Mouse (Mus musculus): Measurements from ENCODE around the gene Usp49. TPM values are rescaled to one million over a fixed set of nuclear protein-coding genes. Genes with fewer than 3 reads are reported as not detected.
A peak's percentile ranks its signal among the peaks of the same experiment; 100 is the strongest.
"Not testable (repeated sequence)": the region's sequence is repeated elsewhere in the genome, so short reads cannot be mapped to it uniquely, and the experiment has no call there.

The Usp49 gene
- polyA plus RNA-seq, 1 experiment: 4.6 TPM

GRCm38 (mm10) chr17:47597838-47598579 lies 32.5 kb upstream of the Usp49 start:
- TF ChIP-seq CTCF (IDR thresholded peaks at IDR 0.05; ENCODE audit: extremely low read depth, insufficient read depth, insufficient read length, insufficient replicate concordance): peak; percentile 58; the same call in 1 of the 2 replicates
- TF ChIP-seq POLR2A (IDR thresholded peaks at IDR 0.05; ENCODE audit: low read depth, low read length): no peak
- H3K27me3 ChIP-seq (ENCODE audit: control insufficient read depth, insufficient read depth, low read length): no peaks in the 10 kb centered on the region
- peaks cover 17% of the 10 kb centered on the region for H3K36me3 ChIP-seq (ENCODE audit: control insufficient read depth, insufficient read depth, low read length)
- H3K4me1 ChIP-seq (ENCODE audit: control insufficient read depth, insufficient read depth, insufficient read length): peaks cover 40% of the 10 kb centered on the region
- H3K4me3 ChIP-seq (ENCODE audit: extremely low read depth, insufficient read depth, insufficient read length): no peak overlapping the region
- peak in 1 of 2 experiments; percentile 49 for DNase-seq (ENCODE audit: low read depth in 1 of 2, low spot score in 2 of 2)
- WGBS: 28% methylated on average over 10 of the region's 10 CpGs
- H3K27ac ChIP-seq (ENCODE audit: insufficient read depth, low read length): peak overlapping the region; percentile 34

GRCm38 (mm10) chr17:47598580-47599304 lies 31.7 kb upstream of the Usp49 start:
- not testable (repeated sequence) for H3K4me3 ChIP-seq (ENCODE audit: extremely low read depth, insufficient read depth, insufficient read length); DNase-seq (ENCODE audit: low read depth in 1 of 2, low spot score in 2 of 2); H3K27me3 ChIP-seq (ENCODE audit: control insufficient read depth, insufficient read depth, low read length)
- WGBS: 79% methylated on average over 10 of the region's 10 CpGs
- Histone ChIP-seq H3K4me1 (ENCODE audit: control insufficient read depth, insufficient read depth, insufficient read length) (peaks cover 40% of the 10 kb centered on the region), H3K27ac (ENCODE audit: insufficient read depth, low read length) (peak overlapping the region; percentile 73), H3K36me3 (ENCODE audit: control insufficient read depth, insufficient read depth, low read length) (peaks cover 19% of the 10 kb centered on the region)

GRCm38 (mm10) chr17:47599511-47600297 lies 30.8 kb upstream of the Usp49 start:
- H3K4me3 ChIP-seq (ENCODE audit: extremely low read depth, insufficient read depth, insufficient read length): no peak overlapping the region
- DNase-seq (ENCODE audit: low read depth in 1 of 2, low spot score in 2 of 2): no peak
- peaks cover 40% of the 10 kb centered on the region for H3K4me1 ChIP-seq (ENCODE audit: control insufficient read depth, insufficient read depth, insufficient read length)
- peaks cover 23% of the 10 kb centered on the region for H3K36me3 ChIP-seq (ENCODE audit: control insufficient read depth, insufficient read depth, low read length)
- TF ChIP-seq POLR2A (IDR thresholded peaks at IDR 0.05; ENCODE audit: low read depth, low read length) (no peak), CTCF (IDR thresholded peaks at IDR 0.05; ENCODE audit: extremely low read depth, insufficient read depth, insufficient read length, insufficient replicate concordance) (no peak)
- WGBS: 72% methylated on average over 11 of the region's 11 CpGs
- no peaks in the 10 kb centered on the region for H3K27me3 ChIP-seq (ENCODE audit: control insufficient read depth, insufficient read depth, low read length)
- H3K27ac ChIP-seq (ENCODE audit: insufficient read depth, low read length): peak overlapping the region; percentile 73

GRCm38 (mm10) chr17:47600601-47601388 lies 29.7 kb upstream of the Usp49 start:
- TF ChIP-seq POLR2A (IDR thresholded peaks at IDR 0.05; ENCODE audit: low read depth, low read length) (no peak), CTCF (IDR thresholded peaks at IDR 0.05; ENCODE audit: extremely low read depth, insufficient read depth, insufficient read length, insufficient replicate concordance) (no peak)
- peak in 1 of 2 experiments; percentile 33 for DNase-seq (ENCODE audit: low read depth in 1 of 2, low spot score in 2 of 2)
- Histone ChIP-seq H3K36me3 (ENCODE audit: control insufficient read depth, insufficient read depth, low read length) (peaks cover 28% of the 10 kb centered on the region), H3K4me1 (ENCODE audit: control insufficient read depth, insufficient read depth, insufficient read length) (peaks cover 33% of the 10 kb centered on the region), H3K27me3 (ENCODE audit: control insufficient read depth, insufficient read depth, low read length) (no peaks in the 10 kb centered on the region), H3K27ac (ENCODE audit: insufficient read depth, low read length) (peak overlapping the region; percentile 73), H3K4me3 (ENCODE audit: extremely low read depth, insufficient read depth, insufficient read length) (no peak overlapping the region)
- WGBS: 23% methylated on average over 13 of the region's 13 CpGs

GRCm38 (mm10) chr17:47601389-47601755 lies 29.1 kb upstream of the Usp49 start:
- no peak for DNase-seq (ENCODE audit: low read depth in 1 of 2, low spot score in 2 of 2)
- peaks cover 30% of the 10 kb centered on the region for H3K36me3 ChIP-seq (ENCODE audit: control insufficient read depth, insufficient read depth, low read length)
- 80% methylated on average over 10 of the region's 10 CpGs for WGBS
- no peaks in the 10 kb centered on the region for H3K27me3 ChIP-seq (ENCODE audit: control insufficient read depth, insufficient read depth, low read length)
- TF ChIP-seq POLR2A (IDR thresholded peaks at IDR 0.05; ENCODE audit: low read depth, low read length) (no peak), CTCF (IDR thresholded peaks at IDR 0.05; ENCODE audit: extremely low read depth, insufficient read depth, insufficient read length, insufficient replicate concordance) (no peak)
- H3K4me1 ChIP-seq (ENCODE audit: control insufficient read depth, insufficient read depth, insufficient read length): peaks cover 28% of the 10 kb centered on the region
- no peak overlapping the region for H3K4me3 ChIP-seq (ENCODE audit: extremely low read depth, insufficient read depth, insufficient read length)
- peak overlapping the region; percentile 73 for H3K27ac ChIP-seq (ENCODE audit: insufficient read depth, low read length)

GRCm38 (mm10) chr17:47602289-47602688 lies 28.2 kb upstream of the Usp49 start:
- no peak overlapping the region for H3K4me3 ChIP-seq (ENCODE audit: extremely low read depth, insufficient read depth, insufficient read length)
- TF ChIP-seq CTCF (IDR thresholded peaks at IDR 0.05; ENCODE audit: extremely low read depth, insufficient read depth, insufficient read length, insufficient replicate concordance) (no peak), POLR2A (IDR thresholded peaks at IDR 0.05; ENCODE audit: low read depth, low read length) (no peak)
- no peak overlapping the region for H3K27ac ChIP-seq (ENCODE audit: insufficient read depth, low read length)
- DNase-seq (ENCODE audit: low read depth in 1 of 2, low spot score in 2 of 2): no peak
- H3K4me1 ChIP-seq (ENCODE audit: control insufficient read depth, insufficient read depth, insufficient read length): peaks cover 26% of the 10 kb centered on the region
- no peaks in the 10 kb centered on the region for H3K27me3 ChIP-seq (ENCODE audit: control insufficient read depth, insufficient read depth, low read length)
- peaks cover 30% of the 10 kb centered on the region for H3K36me3 ChIP-seq (ENCODE audit: control insufficient read depth, insufficient read depth, low read length)
- 95% methylated on average over 11 of the region's 11 CpGs for WGBS

Data from spleen, adult 2 months (tissue).